Mouse (Mus musculus): ENCODE results near the gene Hspg2. TPM values are rescaled to one million over a fixed set of nuclear protein-coding genes. Genes with fewer than 3 reads are reported as not detected.

Hspg2 gene
- polyA plus RNA-seq, 1 experiment from 2014 or later = 10.7 TPM

DNA sequence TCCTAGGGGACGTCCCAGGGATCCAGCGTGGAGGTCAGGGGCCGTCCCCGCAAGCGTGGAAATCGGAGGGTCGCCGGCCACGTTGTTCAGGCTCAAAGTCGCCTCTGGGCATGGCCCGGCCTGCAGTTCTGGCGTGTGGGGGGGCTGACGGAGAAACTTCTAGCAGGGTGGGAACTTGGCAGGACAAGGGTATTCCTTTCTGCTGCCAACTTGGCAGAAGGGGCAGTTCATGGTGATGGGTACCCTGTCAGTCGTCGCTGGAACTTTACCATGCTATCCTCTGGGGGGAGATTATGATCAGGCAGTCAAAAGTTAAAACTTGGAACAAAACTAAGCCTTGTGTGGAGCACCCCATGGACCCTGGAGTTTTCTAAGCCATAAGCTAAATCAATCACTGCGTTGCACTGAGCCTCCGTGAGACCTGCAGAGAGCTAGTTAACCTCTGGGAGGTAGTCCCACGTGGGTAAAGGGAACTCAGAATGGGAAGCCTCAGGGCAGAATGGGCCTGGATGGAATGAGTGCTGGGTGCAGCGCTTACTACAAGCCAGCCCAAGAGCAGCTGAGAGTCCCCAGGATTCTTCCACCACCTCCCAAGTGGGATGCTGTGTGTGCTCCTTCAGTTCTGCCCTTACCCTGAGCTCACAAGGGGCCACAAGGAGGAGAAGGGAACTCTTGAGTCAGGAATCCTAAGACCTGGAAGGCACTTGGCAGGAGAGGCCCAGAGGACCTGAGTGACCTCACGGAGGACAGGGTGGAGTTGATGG lies 694 bp downstream of the Hspg2 start:
- Histone ChIP-seq H3K4me1 (replicated peaks; ENCODE audit: control insufficient read depth, insufficient read depth, low read length) (peaks cover 18% of the 10 kb centered on the region; the same call in 1 of the 2 replicates), H3K4me3 (replicated peaks; ENCODE audit: low read length) (peak overlapping the region; percentile 54), H3K4me2 (replicated peaks) (peak overlapping the region; percentile 97), H3K27ac (peak overlapping the region; percentile 38; the same call in 1 of the 2 replicates), H3K27me3 (ENCODE audit: control insufficient read depth, insufficient read depth, low read length) (no peaks in the 10 kb centered on the region), H3K36me3 (replicated peaks; ENCODE audit: control insufficient read depth, insufficient read depth) (no peaks in the 10 kb centered on the region), H3K9ac (peak overlapping the region; percentile 63), H3K9me3 (ENCODE audit: control insufficient read depth, low read length) (no peaks in the 10 kb centered on the region)
- peak; percentile 1; the same call in 1 of the 2 replicates for ATAC-seq (ENCODE audit: low FRiP score)
- peak; percentile 59 for DNase-seq (ENCODE audit: low spot score)
- 4% methylated on average over 20 of the region's 20 CpGs for WGBS

DNA sequence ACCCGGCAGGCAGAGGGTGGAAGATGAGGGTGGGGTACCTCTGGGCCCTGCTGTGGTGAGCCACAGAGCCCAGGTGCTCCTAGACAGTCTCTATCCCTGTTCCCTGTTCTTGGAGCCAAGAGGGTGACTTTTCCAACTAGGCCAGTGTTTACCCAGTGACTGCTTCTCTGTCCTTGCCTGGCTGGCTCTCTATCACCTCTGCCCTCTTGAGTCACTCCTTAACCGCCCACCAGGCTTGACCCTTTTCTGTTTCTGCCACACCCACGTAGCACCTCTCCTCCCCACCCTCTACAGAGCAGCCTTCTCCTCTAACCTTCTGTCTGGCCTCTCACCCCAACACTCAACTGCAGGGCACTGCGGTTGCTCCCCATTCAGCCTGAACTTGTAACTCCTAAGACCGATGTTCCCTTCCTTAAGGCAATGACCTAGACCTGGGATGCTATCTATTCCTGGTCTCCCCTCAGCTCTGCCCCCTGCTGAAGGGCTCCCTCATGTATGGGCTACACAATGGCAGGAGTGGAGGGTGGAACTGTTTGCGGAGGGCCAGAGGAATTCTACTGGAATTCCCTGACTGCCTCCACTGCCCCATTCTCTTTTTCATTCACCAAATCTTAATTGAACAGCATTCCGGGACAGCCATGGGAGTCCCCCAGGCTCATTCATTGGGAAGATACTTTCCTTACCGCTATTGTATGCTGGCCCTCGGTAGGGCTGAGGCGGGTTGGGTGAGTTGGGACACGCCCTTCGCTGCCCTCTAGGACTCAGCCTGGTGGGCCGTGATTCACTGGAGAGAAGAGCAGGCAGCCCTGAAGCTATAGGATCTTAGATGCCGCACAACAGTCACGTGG lies 1.5 kb downstream of the Hspg2 start:
- Histone ChIP-seq H3K4me2 (replicated peaks) (peak overlapping the region; percentile 97), H3K36me3 (replicated peaks; ENCODE audit: control insufficient read depth, insufficient read depth) (no peaks in the 10 kb centered on the region), H3K4me1 (replicated peaks; ENCODE audit: control insufficient read depth, insufficient read depth, low read length) (peaks cover 18% of the 10 kb centered on the region; the same call in 1 of the 2 replicates), H3K27ac (no peak overlapping the region), H3K4me3 (replicated peaks; ENCODE audit: low read length) (peak overlapping the region; percentile 54; the same call in 1 of the 2 replicates), H3K9ac (no peak overlapping the region; the same call in 1 of the 2 replicates), H3K27me3 (ENCODE audit: control insufficient read depth, insufficient read depth, low read length) (no peaks in the 10 kb centered on the region), H3K9me3 (ENCODE audit: control insufficient read depth, low read length) (no peaks in the 10 kb centered on the region)
- no peak for ATAC-seq (ENCODE audit: low FRiP score)
- no peak for DNase-seq (ENCODE audit: low spot score)
- 31% methylated on average over 15 of the region's 15 CpGs for WGBS

GRCm38 (mm10) chr4:137470701-137471317 lies 2.2 kb downstream of the Hspg2 start:
- Histone ChIP-seq H3K36me3 (replicated peaks; ENCODE audit: control insufficient read depth, insufficient read depth) (no peaks in the 10 kb centered on the region), H3K4me2 (replicated peaks) (peak overlapping the region; percentile 97), H3K27ac (no peak overlapping the region), H3K9ac (no peak overlapping the region), H3K4me1 (replicated peaks; ENCODE audit: control insufficient read depth, insufficient read depth, low read length) (peaks cover 18% of the 10 kb centered on the region; the same call in 1 of the 2 replicates), H3K9me3 (ENCODE audit: control insufficient read depth, low read length) (no peaks in the 10 kb centered on the region), H3K4me3 (replicated peaks; ENCODE audit: low read length) (no peak overlapping the region), H3K27me3 (ENCODE audit: control insufficient read depth, insufficient read depth, low read length) (no peaks in the 10 kb centered on the region)
- WGBS = 67% methylated on average over 9 of the region's 9 CpGs
- ATAC-seq (ENCODE audit: low FRiP score) (no peak), DNase-seq (ENCODE audit: low spot score) (no peak)

- no peaks in the 10 kb centered on the region for H3K9me3 ChIP-seq (ENCODE audit: control insufficient read depth, low read length)
- no peak overlapping the region for H3K4me3 ChIP-seq (replicated peaks; ENCODE audit: low read length)
- H3K4me2 ChIP-seq (replicated peaks) = peak overlapping the region; percentile 8; the same call in 1 of the 2 replicates
- no peaks in the 10 kb centered on the region for H3K36me3 ChIP-seq (replicated peaks; ENCODE audit: control insufficient read depth, insufficient read depth)
- H3K4me1 ChIP-seq (replicated peaks; ENCODE audit: control insufficient read depth, insufficient read depth, low read length) = peaks cover 21% of the 10 kb centered on the region; the same call in 1 of the 2 replicates
- H3K27ac ChIP-seq = no peak overlapping the region
- no peak overlapping the region for H3K9ac ChIP-seq
- ATAC-seq (ENCODE audit: low FRiP score) (no peak), DNase-seq (ENCODE audit: low spot score) (no peak)
- no peaks in the 10 kb centered on the region for H3K27me3 ChIP-seq (ENCODE audit: control insufficient read depth, insufficient read depth, low read length)
- WGBS = 79% methylated on average over 8 of the region's 8 CpGs
Observed at GRCm38 (mm10) chr4:137471326-137471725, 2.8 kb downstream of the Hspg2 start.

GRCm38 (mm10) chr4:137473240-137473639 lies 4.7 kb downstream of the Hspg2 start:
- no peak for ATAC-seq (ENCODE audit: low FRiP score)
- Histone ChIP-seq H3K4me2 (replicated peaks) (no peak overlapping the region), H3K4me3 (replicated peaks; ENCODE audit: low read length) (no peak overlapping the region), H3K9me3 (ENCODE audit: control insufficient read depth, low read length) (no peaks in the 10 kb centered on the region), H3K4me1 (replicated peaks; ENCODE audit: control insufficient read depth, insufficient read depth, low read length) (peaks cover 23% of the 10 kb centered on the region; the same call in 1 of the 2 replicates), H3K9ac (no peak overlapping the region), H3K36me3 (replicated peaks; ENCODE audit: control insufficient read depth, insufficient read depth) (no peaks in the 10 kb centered on the region), H3K27ac (no peak overlapping the region), H3K27me3 (ENCODE audit: control insufficient read depth, insufficient read depth, low read length) (no peaks in the 10 kb centered on the region)
- no peak for DNase-seq (ENCODE audit: low spot score)
- WGBS = 90% methylated on average over 8 of the region's 8 CpGs

DNA sequence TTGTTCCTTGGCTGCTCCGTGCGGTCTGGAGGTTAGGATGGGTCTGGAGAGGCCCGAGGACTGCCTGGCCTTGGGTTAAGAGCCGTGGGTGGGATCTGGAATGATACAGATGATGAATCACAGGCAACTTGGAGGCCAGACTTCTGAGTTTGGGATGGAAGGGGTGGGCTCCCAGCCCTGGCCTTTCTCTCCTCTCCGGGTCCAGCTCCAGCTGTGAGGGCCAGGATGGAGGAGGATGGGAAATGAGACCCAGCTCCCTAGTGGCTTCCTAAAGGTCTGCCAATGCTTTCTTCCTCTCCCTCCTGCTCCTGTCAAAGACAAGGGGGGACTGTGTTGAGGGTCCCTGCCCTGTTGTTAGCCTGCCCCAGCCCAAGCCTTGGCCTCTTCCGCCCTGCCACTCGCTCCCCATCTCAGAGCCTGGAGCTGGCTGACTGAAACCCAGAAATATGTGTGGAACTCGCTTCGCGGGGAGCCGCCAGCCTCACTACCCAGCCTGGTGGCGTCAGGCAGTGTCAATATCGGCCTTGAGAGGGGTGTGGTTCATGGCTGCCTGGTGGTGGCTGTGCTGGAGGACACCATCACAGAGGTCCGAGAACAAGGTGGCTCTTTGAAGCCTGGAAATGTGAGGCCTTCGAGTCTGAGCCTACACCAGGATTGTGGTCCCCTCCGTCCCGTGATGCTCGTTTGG lies 5.3 kb downstream of the Hspg2 start:
- no peaks in the 10 kb centered on the region for H3K9me3 ChIP-seq (ENCODE audit: control insufficient read depth, low read length)
- no peaks in the 10 kb centered on the region for H3K36me3 ChIP-seq (replicated peaks; ENCODE audit: control insufficient read depth, insufficient read depth)
- no peak for ATAC-seq (ENCODE audit: low FRiP score)
- 80% methylated on average over 18 of the region's 18 CpGs for whole genome bisulfite sequencing
- H3K9ac ChIP-seq = no peak overlapping the region
- H3K4me2 ChIP-seq (replicated peaks) = no peak overlapping the region
- peaks cover 20% of the 10 kb centered on the region; the same call in 1 of the 2 replicates for H3K4me1 ChIP-seq (replicated peaks; ENCODE audit: control insufficient read depth, insufficient read depth, low read length)
- no peak for DNase-seq (ENCODE audit: low spot score)
- H3K27me3 ChIP-seq (ENCODE audit: control insufficient read depth, insufficient read depth, low read length) = no peaks in the 10 kb centered on the region
- no peak overlapping the region for H3K4me3 ChIP-seq (replicated peaks; ENCODE audit: low read length)
- no peak overlapping the region for H3K27ac ChIP-seq

- no peak overlapping the region for H3K4me2 ChIP-seq (replicated peaks)
- no peak overlapping the region for H3K4me3 ChIP-seq (replicated peaks; ENCODE audit: low read length)
- no peak overlapping the region for H3K9ac ChIP-seq
- H3K4me1 ChIP-seq (replicated peaks; ENCODE audit: control insufficient read depth, insufficient read depth, low read length) = peaks cover 13% of the 10 kb centered on the region; the same call in 1 of the 2 replicates
- H3K27ac ChIP-seq = no peak overlapping the region
- no peaks in the 10 kb centered on the region for H3K27me3 ChIP-seq (ENCODE audit: control insufficient read depth, insufficient read depth, low read length)
- no peaks in the 10 kb centered on the region for H3K36me3 ChIP-seq (replicated peaks; ENCODE audit: control insufficient read depth, insufficient read depth)
- DNase-seq (ENCODE audit: low spot score) (no peak), ATAC-seq (ENCODE audit: low FRiP score) (no peak)
- WGBS = 95% methylated on average over 7 of the region's 7 CpGs
- no peaks in the 10 kb centered on the region for H3K9me3 ChIP-seq (ENCODE audit: control insufficient read depth, low read length)
Observed at GRCm38 (mm10) chr4:137474694-137475093, 6.1 kb downstream of the Hspg2 start.

DNA sequence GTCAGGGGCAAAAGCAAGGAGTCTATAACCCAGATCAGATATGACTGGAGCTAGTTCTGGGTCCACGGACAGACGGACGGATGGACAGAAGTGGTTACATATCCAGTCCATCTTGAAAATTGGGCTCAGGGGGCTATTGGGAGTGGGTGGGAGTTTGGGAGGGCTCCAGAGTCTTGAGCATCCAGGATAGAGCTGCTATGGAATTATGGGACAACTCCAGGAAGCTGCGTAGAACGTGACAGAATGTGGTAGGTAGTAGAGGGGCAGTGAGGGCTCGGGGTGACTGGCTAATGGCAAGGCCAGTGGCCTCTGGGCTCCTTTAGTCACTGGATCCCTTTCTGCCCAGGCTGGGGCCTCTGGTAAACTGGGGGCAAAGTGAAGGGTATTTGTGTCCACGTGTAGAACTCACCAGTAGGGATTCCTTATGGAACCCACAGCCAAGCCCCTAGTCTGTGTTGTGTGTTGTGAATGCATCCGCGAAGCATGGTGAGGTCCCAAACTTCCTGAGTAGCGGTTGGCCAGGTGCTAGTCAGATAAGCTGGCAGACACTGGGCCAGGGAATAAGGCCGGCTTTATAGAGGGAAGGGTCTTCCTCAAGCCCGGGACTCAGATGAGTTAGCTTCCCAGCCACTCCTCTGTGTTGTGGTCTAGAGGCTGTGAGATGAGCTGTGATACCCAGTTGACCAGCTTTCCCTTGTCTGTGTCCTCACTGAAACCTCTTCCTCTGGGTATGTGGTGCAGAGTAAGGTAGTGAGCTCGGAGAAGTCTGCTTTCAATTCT lies 6.9 kb downstream of the Hspg2 start:
- no peak overlapping the region for H3K27ac ChIP-seq
- WGBS = 87% methylated on average over 13 of the region's 13 CpGs
- no peak overlapping the region for H3K4me2 ChIP-seq (replicated peaks)
- H3K36me3 ChIP-seq (replicated peaks; ENCODE audit: control insufficient read depth, insufficient read depth) = no peaks in the 10 kb centered on the region
- no peaks in the 10 kb centered on the region for H3K27me3 ChIP-seq (ENCODE audit: control insufficient read depth, insufficient read depth, low read length)
- H3K4me3 ChIP-seq (replicated peaks; ENCODE audit: low read length) = no peak overlapping the region
- DNase-seq (ENCODE audit: low spot score) = no peak
- H3K4me1 ChIP-seq (replicated peaks; ENCODE audit: control insufficient read depth, insufficient read depth, low read length) = peaks cover 14% of the 10 kb centered on the region; the same call in 1 of the 2 replicates
- H3K9me3 ChIP-seq (ENCODE audit: control insufficient read depth, low read length) = no peaks in the 10 kb centered on the region
- H3K9ac ChIP-seq = no peak overlapping the region
- ATAC-seq (ENCODE audit: low FRiP score) = no peak
